11 mouse cellular contexts compared by ENCODE assay signal in genomic region chr7:118488060-118488664, GRCm38 (mm10). TPM values are rescaled to one million over a fixed set of nuclear protein-coding genes. Genes with fewer than 3 reads are reported as not detected.
DNase-seq lines count a peak whose midpoint lies in the region; ATAC-seq lines count a peak whose summit lies in the region.
"Had no signal": no experiment of that assay in that cellular context is flagged by ENCODE, and none has a peak within 500 bp of the region (broad histone marks: within the 10 kb centered on the region; RNA-seq: fewer than 3 reads in every experiment).

No protein-coding gene starts in this region.

- H3K4me1 ChIP-seq in heart, embryonic 12.5 days (replicated peaks), result peaks cover 41% of the 10 kb centered on the region
- peaks cover 76% of the 10 kb centered on the region for H3K4me1 ChIP-seq in megakaryocyte, embryonic 14.5 days
- H3K4me1 ChIP-seq in limb, embryonic 15.5 days, result peaks cover 43% of the 10 kb centered on the region

- peak overlapping the region; percentile 42 for H3K9ac ChIP-seq in heart, embryonic 12.5 days
- no peak overlapping the region for H3K9ac ChIP-seq in limb, embryonic 15.5 days

- intact Hi-C loops in left cerebral cortex, postnatal 36 days (cut with DNase I), result no loop called here

- H3K4me2 ChIP-seq in heart, embryonic 12.5 days, result peak overlapping the region; percentile 72
- H3K4me2 ChIP-seq in limb, embryonic 15.5 days, result peak overlapping the region; percentile 32

- peaks cover 15% of the 10 kb centered on the region; the same call in 1 of the 2 replicates for H3K36me3 ChIP-seq in heart, embryonic 12.5 days
- peaks cover 34% of the 10 kb centered on the region for H3K36me3 ChIP-seq in megakaryocyte, embryonic 14.5 days (replicated peaks; ENCODE audit: low read length)
- peaks cover 33% of the 10 kb centered on the region for H3K36me3 ChIP-seq in limb, embryonic 15.5 days

- 0 out of 2 replicates have a peak overlapping the region, but pooled peaks have one; percentile 10 for H3K4me3 ChIP-seq in heart, embryonic 12.5 days
- peak overlapping the region; percentile 59 for H3K4me3 ChIP-seq in megakaryocyte, embryonic 14.5 days (replicated peaks)
- peak overlapping the region; percentile 7 for H3K4me3 ChIP-seq in limb, embryonic 15.5 days

- DNase-seq in heart, postnatal 4 days, result no peak
- no peak for DNase-seq in left cerebral cortex, postnatal 36 days (ENCODE audit: low spot score in 2 of 2)
- no peak for DNase-seq in thymus, adult 18-20 months
- no peak for DNase-seq in frontal cortex, adult 2 months (ENCODE audit: extremely low spot score in 1 of 2, low spot score in 1 of 2)
- DNase-seq: cerebellum, adult 8-10 months; spleen, adult 18-20 months had no signal

- WGBS in heart, embryonic 12.5 days, result 28% methylated on average over 8 of the region's 8 CpGs
- WGBS in limb, embryonic 15.5 days, result 33% methylated on average over 8 of the region's 8 CpGs

- no peaks in the 10 kb centered on the region for H3K9me3 ChIP-seq in heart, embryonic 12.5 days (replicated peaks)
- no peaks in the 10 kb centered on the region; the same call in 1 of the 2 replicates for H3K9me3 ChIP-seq in megakaryocyte, embryonic 14.5 days
- no peaks in the 10 kb centered on the region for H3K9me3 ChIP-seq in limb, embryonic 15.5 days

- no peak for ATAC-seq in heart, embryonic 12.5 days (ENCODE audit: insufficient number of reproducible peaks, low FRiP score)
- ATAC-seq in megakaryocyte, adult 5-6 weeks (ENCODE audit: poor library complexity, severe bottlenecking), result no peak
- no peak for ATAC-seq in limb, embryonic 15.5 days (ENCODE audit: insufficient number of reproducible peaks, low FRiP score, low TSS enrichment, low read depth)

- peaks cover 13% of the 10 kb centered on the region for H3K27me3 ChIP-seq in heart, embryonic 12.5 days (replicated peaks)
- H3K27me3 ChIP-seq in megakaryocyte, embryonic 14.5 days (replicated peaks), result peaks cover 3% of the 10 kb centered on the region
- H3K27me3 ChIP-seq in limb, embryonic 15.5 days, result peaks cover 7% of the 10 kb centered on the region

- 0 out of 2 replicates have a peak overlapping the region, but pooled peaks have one; percentile 3 for H3K27ac ChIP-seq in heart, embryonic 12.5 days (ENCODE audit: poor library complexity, severe bottlenecking)
- H3K27ac ChIP-seq in limb, embryonic 15.5 days, result no peak overlapping the region; the same call in 1 of the 2 replicates

RNA-seq across cellular contexts. Expression of gene Itpripl2, which starts 3.6 kb away (rescaled TPM):
- polyA plus RNA-seq in heart, embryonic 12.5 days (2016; fragmentation: Nextera tagmentation; extraction: Ambion mirVana), result 3.7 and 4.1 TPM in 2 replicates
- 10 to 100 TPM; 46.5 to 46.6 TPM for total RNA-seq in heart, postnatal 4 days (2021)
- polyA plus RNA-seq in megakaryocyte, embryonic 14.5 days (2012; ENCODE audit: insufficient read depth, low replicate concordance), result 3.0 and 3.6 TPM in 2 replicates
- 16.5 and 17.1 TPM in 2 replicates for total RNA-seq in megakaryocyte, adult 5-6 weeks (2015)
- total RNA-seq in megakaryocyte, adult 5-6 weeks (2017), result 32.1 and 36.1 TPM in 2 replicates
- polyA plus RNA-seq in limb, embryonic 15.5 days (2015; fragmentation: Nextera tagmentation; extraction: Ambion mirVana), result 7.7 and 9.8 TPM in 2 replicates
- total RNA-seq in left cerebral cortex, postnatal 36 days (2021), result 1 to 10 TPM; 2.7 to 3.4 TPM
- 2.5 and 3.1 TPM in 2 replicates for polyA plus RNA-seq in frontal cortex, adult 2 months (2012; rRNA removed)

RNA-seq across cellular contexts. Expression of gene Syt17, which starts 40.1 kb away (rescaled TPM):
- polyA plus RNA-seq in heart, embryonic 12.5 days (2016; fragmentation: Nextera tagmentation; extraction: Ambion mirVana), result 1.2 and 1.4 TPM in 2 replicates
- 1 to 10 TPM; 1.4 to 2.0 TPM for total RNA-seq in heart, postnatal 4 days (2021)
- polyA plus RNA-seq in megakaryocyte, embryonic 14.5 days (2012; ENCODE audit: insufficient read depth, low replicate concordance), result not detected in 2 replicates
- not detected in 2 replicates for total RNA-seq in megakaryocyte, adult 5-6 weeks (2015)
- not detected in 2 replicates for total RNA-seq in megakaryocyte, adult 5-6 weeks (2017)
- 1.2 and 1.6 TPM in 2 replicates for polyA plus RNA-seq in limb, embryonic 15.5 days (2015; fragmentation: Nextera tagmentation; extraction: Ambion mirVana)
- total RNA-seq in left cerebral cortex, postnatal 36 days (2021), result 10 to 100 TPM; 55.3 to 70.6 TPM
- polyA plus RNA-seq in frontal cortex, adult 2 months (2012; rRNA removed), result 54.8 and 81.7 TPM in 2 replicates
- total RNA-seq: hematopoietic stem cell, adult 5-6 weeks had no signal

RNA-seq across cellular contexts. Expression of gene Coq7, which starts 45.0 kb away (rescaled TPM):
- 148 and 149 TPM in 2 replicates for polyA plus RNA-seq in heart, embryonic 12.5 days (2016; fragmentation: Nextera tagmentation; extraction: Ambion mirVana)
- 100 to 1,000 TPM in 1 of 2 experiments, 10 to 100 TPM in 1; 99.7 to 112 TPM for total RNA-seq in heart, postnatal 4 days (2021)
- 19.9 TPM in 1 of 2 replicates, not detected in the other for polyA plus RNA-seq in megakaryocyte, embryonic 14.5 days (2012; ENCODE audit: insufficient read depth, low replicate concordance)
- 18.3 and 19.5 TPM in 2 replicates for total RNA-seq in megakaryocyte, adult 5-6 weeks (2015)
- total RNA-seq in megakaryocyte, adult 5-6 weeks (2017), result 20.9 and 21.5 TPM in 2 replicates
- polyA plus RNA-seq in limb, embryonic 15.5 days (2015; fragmentation: Nextera tagmentation; extraction: Ambion mirVana), result 71.6 and 78.6 TPM in 2 replicates
- total RNA-seq in left cerebral cortex, postnatal 36 days (2021), result 10 to 100 TPM; 30.8 to 37.6 TPM
- 68.3 and 72.1 TPM in 2 replicates for polyA plus RNA-seq in frontal cortex, adult 2 months (2012; rRNA removed)

Comparison
In these comparisons a context has a peak if more than half of its experiments do, and no peak if none do; other contexts are left out.
1. H3K4me3 ChIP-seq: peak in every context shown above with its lines; median percentile 59 in megakaryocyte, embryonic 14.5 days; 10 in heart, embryonic 12.5 days; 7 in limb, embryonic 15.5 days.
2. RNA of gene Syt17, which starts 40.1 kb away (polyA plus RNA-seq): 54.8 to 81.7 TPM in frontal cortex, adult 2 months; 1.2 to 1.4 TPM in heart, embryonic 12.5 days, 1.2 to 1.6 TPM in limb, embryonic 15.5 days and not detected in megakaryocyte, embryonic 14.5 days; every median in the first group is over 10 times any median in the second.